Mouse (Mus musculus) ES-E14 (cell line): ENCODE data around the gene Ppp1r17. TPM values are rescaled to one million over a fixed set of nuclear protein-coding genes. Genes with fewer than 3 reads are reported as not detected.
A peak's percentile ranks its signal among the peaks of the same experiment; 100 is the strongest.

Experiments
- DNase-seq: peaks from one replicate; pipeline ENCODE4 v3.0.0-alpha.2; 2013; ENCODE audit warnings: low read depth, low spot score
- H3K27ac ChIP-seq: 2 replicates; pipeline ENCODE4 v1.5.1; 2012; ENCODE audit warnings: low read depth, mild to moderate bottlenecking, low read length, moderate library complexity, mixed read lengths; ENCODE audit not compliant: poor library complexity, insufficient read depth, severe bottlenecking
- H3K36me3 ChIP-seq: 2 replicates; pipeline ENCODE4 v1.6.1; 2012; ENCODE audit warnings: mild to moderate bottlenecking, low read length, moderate library complexity, mixed read lengths; ENCODE audit not compliant: control insufficient read depth, poor library complexity, insufficient read depth, severe bottlenecking
- H3K4me1 ChIP-seq, 2 experiments: fragments of 150-350 bp in 1 of 2; sonication (generic) in 1 of 2; 2 replicates each; pipeline ENCODE4 v1.6.1; 2012; ENCODE audit warnings: low read length in 2 of 2, mild to moderate bottlenecking in 1 of 2, mixed read lengths in 1 of 2; ENCODE audit not compliant: control insufficient read depth in 2 of 2, insufficient read depth in 2 of 2, poor library complexity in 1 of 2
- H3K4me3 ChIP-seq, 2 experiments: fragments of 150-350 bp in 1 of 2; sonication (generic) in 1 of 2; 2 replicates each; pipeline ENCODE4 v1.5.1; 2012; ENCODE audit warnings: low read length in 2 of 2, low read depth in 1 of 2, mild to moderate bottlenecking in 1 of 2, mixed read lengths in 1 of 2; ENCODE audit not compliant: insufficient read depth in 1 of 2, poor library complexity in 1 of 2, severe bottlenecking in 1 of 2
- H3K9ac ChIP-seq: 2 replicates; pipeline ENCODE4 v1.6.1; 2012; ENCODE audit warnings: low read depth, mild to moderate bottlenecking, low read length, mixed read lengths; ENCODE audit not compliant: poor library complexity, insufficient read depth, severe bottlenecking
- H3K9me3 ChIP-seq: fragments of 150-350 bp; sonication (generic); 2 replicates; pipeline ENCODE4 v1.6.1; 2012; ENCODE audit warnings: low read depth, mild to moderate bottlenecking, low read length; ENCODE audit not compliant: control insufficient read depth, insufficient read depth
- CHD2 ChIP-seq: IDR thresholded peaks from 2 replicates; pipeline ENCODE4 v1.6.1; 2014; ENCODE audit warnings: mild to moderate bottlenecking, low read depth, low read length, inconsistent platforms
- HCFC1 ChIP-seq: IDR thresholded peaks from 2 replicates; pipeline ENCODE4 v1.6.1; 2012; ENCODE audit warnings: low read length, inconsistent platforms, borderline replicate concordance; ENCODE audit not compliant: insufficient read depth
- MAFK ChIP-seq: IDR thresholded peaks from 2 replicates; pipeline ENCODE4 v1.6.1; 2014; ENCODE audit warnings: mild to moderate bottlenecking, low read depth, low read length, inconsistent platforms; ENCODE audit not compliant: insufficient read depth
- ZC3H11A ChIP-seq: IDR thresholded peaks from 2 replicates; pipeline ENCODE4 v1.6.1; 2012; ENCODE audit warnings: low read depth, mild to moderate bottlenecking, inconsistent platforms, low read length, borderline replicate concordance
- ZNF384 ChIP-seq: IDR thresholded peaks from 2 replicates; pipeline ENCODE4 v1.6.1; 2012; ENCODE audit warnings: low read depth, low read length, inconsistent platforms
- in situ Hi-C, 2 experiments: fragments of 600-800 bp; cut with MboI; formaldehyde crosslinking; loops; one replicate each; pipeline ENCODE4 v1.15.1; 2025; ENCODE audit warnings: low sequenced_read_pairs in 2 of 2, inconsistent platforms in 1 of 2; ENCODE audit not compliant: unreplicated experiment in 2 of 2
- total RNA-seq: library from RNA; depleted of rRNA; stranded (reverse); fragments of 300-350 nt; gene quantifications from 2 replicates; pipeline ENCODE4 v1.2.3, GENCODE M21; 2012; rRNA removed

The Ppp1r17 gene
- total RNA-seq, result not detected in 2 replicates

DNA sequence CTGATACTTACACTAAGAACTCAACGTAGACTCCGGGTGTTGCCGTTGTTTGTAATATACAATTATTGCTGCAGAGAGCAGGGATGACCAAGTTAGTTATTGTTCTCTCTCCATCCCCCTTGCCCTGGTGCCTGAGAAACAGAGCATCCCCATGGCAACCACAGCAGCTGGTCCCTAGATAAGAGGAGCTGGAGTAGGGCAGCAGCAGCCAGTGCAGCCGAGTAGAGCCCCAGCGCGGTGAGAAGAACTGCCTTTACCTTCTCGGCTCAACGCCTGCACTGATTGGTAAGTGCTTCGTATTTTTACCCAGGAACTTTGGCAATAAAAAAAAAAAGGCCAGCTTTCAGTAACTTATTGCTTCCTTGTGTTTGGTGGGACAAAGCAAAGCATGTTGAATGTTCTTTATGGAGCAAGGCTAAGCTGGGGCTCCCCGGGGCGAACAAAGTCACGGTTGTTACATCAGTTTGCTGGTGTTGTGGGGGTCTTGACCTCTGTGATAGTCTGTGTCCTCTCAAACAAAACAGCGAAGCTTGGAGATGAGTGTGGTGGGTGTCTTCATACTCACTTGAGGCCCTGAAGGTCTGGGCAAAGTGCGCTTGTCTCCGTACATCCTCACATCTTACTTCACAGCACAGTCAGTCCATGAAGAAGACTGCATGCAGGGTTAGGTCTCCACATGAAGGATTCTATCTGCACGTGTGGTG lies at the start of gene Ppp1r17:
Ppp1r17 (plus strand) TSS at position 207 of the 704 bp plus-strand sequence.
- no peak within 1 kb of the TSS for H3K4me3 ChIP-seq
- in situ Hi-C loops, result no loop called here
- no peak for DNase-seq

DNA sequence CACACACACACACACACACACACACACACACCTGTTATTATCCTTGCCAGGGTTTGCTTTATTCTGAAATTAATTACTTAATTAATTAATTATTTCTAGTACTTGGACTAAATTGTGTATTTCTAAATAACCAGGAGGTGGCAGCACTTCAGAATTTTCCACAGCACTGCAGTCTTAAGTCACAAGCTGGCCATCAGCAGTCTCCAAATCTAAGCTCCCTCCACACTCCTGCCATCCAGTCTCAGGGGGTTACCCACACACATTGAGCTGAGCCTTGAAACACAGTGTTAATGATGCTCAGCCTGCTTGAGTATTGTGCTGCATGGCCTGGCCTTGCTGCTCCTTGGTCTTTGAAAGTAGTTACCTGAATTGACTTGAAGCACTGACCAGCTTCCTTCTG lies 44.3 kb upstream of the Ppp1r17 start:
- TF ChIP-seq MAFK (no peak), ZC3H11A (no peak), HCFC1 (no peak), CHD2 (no peak), ZNF384 (no peak)
- Histone ChIP-seq H3K36me3 (no peaks in the 10 kb centered on the region), H3K4me3 (no peak overlapping the region), H3K9me3 (no peaks in the 10 kb centered on the region), H3K9ac (no peak overlapping the region), H3K27ac (no peak overlapping the region), H3K4me1 (no peaks in the 10 kb centered on the region)
- DNase-seq, result peak; percentile 27
- in situ Hi-C loops, result no loop called here

More for the DNA sequence above, at the start of gene Ppp1r17:
- TF ChIP-seq CHD2 (no peak), MAFK (no peak), ZNF384 (no peak), HCFC1 (no peak), ZC3H11A (no peak)
- no peaks in the 10 kb centered on the region for H3K36me3 ChIP-seq
- H3K9ac ChIP-seq, result no peak within 1 kb of the TSS
- no peak within 1 kb of the TSS for H3K27ac ChIP-seq
- no peaks in the 10 kb centered on the region for H3K4me1 ChIP-seq
- no peaks in the 10 kb centered on the region for H3K9me3 ChIP-seq

DNA sequence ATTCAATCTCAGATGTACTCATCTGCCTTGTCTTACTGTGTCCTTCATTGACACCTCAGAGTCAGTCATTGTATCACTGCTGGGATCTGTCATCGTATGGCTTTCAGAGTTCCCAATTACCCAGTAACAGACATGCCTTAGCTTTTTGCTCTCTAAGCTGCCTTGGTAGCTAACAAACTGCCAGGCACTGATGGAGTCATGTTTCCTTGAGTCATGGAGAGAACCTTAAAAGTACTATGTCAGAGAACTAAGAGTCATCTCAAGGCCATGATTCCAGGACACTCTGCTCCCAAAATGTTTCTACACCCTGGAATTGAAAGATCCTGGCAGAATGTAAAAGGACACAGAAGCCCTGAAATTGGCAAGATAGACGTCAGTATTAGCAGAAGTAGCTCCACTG lies 37.5 kb upstream of the Ppp1r17 start:
- TF ChIP-seq HCFC1, result no peak
- TF ChIP-seq ZC3H11A, result no peak
- TF ChIP-seq MAFK, result no peak
- TF ChIP-seq ZNF384, result no peak
- TF ChIP-seq CHD2, result no peak
- Histone ChIP-seq H3K9ac (no peak overlapping the region), H3K4me1 (no peaks in the 10 kb centered on the region), H3K9me3 (no peaks in the 10 kb centered on the region), H3K36me3 (no peaks in the 10 kb centered on the region), H3K27ac (no peak overlapping the region), H3K4me3 (no peak overlapping the region)
- DNase-seq, result no peak
- in situ Hi-C loops, result no loop called here

DNA sequence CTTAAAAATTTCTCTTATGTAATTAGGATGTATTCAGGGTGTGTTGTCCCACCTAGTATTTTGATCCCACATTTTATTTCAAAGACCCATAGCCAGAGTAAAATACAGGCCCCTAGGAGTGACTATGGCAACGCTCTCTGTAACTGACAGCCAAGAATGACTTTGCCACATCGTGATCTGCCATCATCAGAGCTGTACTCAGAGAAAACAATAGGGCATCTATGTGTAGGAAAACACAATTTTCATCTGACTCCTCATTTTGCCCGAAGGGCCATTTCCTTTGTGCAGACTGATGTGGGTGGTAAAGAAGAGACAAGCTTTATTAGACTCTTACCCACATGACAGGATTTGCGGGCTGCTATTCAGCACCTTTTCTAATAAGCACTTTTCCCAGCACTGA lies 8.6 kb upstream of the Ppp1r17 start:
- H3K4me3 ChIP-seq, result no peak overlapping the region
- no peaks in the 10 kb centered on the region for H3K4me1 ChIP-seq
- H3K27ac ChIP-seq, result no peak overlapping the region
- H3K36me3 ChIP-seq, result no peaks in the 10 kb centered on the region
- no peak overlapping the region for H3K9ac ChIP-seq
- no peaks in the 10 kb centered on the region for H3K9me3 ChIP-seq
- TF ChIP-seq ZNF384, result no peak
- TF ChIP-seq ZC3H11A, result no peak
- no peak for TF ChIP-seq HCFC1
- no peak for TF ChIP-seq MAFK
- no peak for TF ChIP-seq CHD2
- no peak for DNase-seq
- in situ Hi-C loops, result no loop called here

DNA sequence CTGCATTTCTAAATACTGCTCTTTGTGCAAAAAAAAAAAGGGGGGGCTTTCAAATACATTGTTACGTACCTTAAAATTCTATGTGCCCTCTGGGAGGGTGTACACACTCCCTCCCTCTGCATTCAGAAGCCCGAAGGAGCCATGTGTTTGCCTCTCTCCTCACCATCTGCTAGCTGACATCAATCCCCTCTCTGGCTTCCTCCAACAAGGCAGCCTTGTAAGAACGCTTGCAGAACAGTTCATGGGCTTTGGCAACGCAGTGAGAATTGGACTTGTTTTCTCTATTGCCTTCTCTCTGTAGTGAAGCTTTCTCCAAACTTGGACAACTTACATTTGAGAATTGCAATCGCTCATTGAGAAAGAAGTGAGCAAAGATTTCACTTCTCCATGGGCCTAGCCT lies 4.9 kb upstream of the Ppp1r17 start:
- no peaks in the 10 kb centered on the region for H3K9me3 ChIP-seq
- no peak overlapping the region for H3K27ac ChIP-seq
- no peak overlapping the region for H3K9ac ChIP-seq
- DNase-seq, result no peak
- no peak overlapping the region for H3K4me3 ChIP-seq
- H3K4me1 ChIP-seq, result no peaks in the 10 kb centered on the region
- TF ChIP-seq CHD2 (no peak), ZC3H11A (no peak), MAFK (no peak), ZNF384 (no peak), HCFC1 (no peak)
- H3K36me3 ChIP-seq, result no peaks in the 10 kb centered on the region
- in situ Hi-C loops, result no loop called here
